Comparison of ENCODE assay signal across 11 mouse cellular contexts in the genomic region with DNA sequence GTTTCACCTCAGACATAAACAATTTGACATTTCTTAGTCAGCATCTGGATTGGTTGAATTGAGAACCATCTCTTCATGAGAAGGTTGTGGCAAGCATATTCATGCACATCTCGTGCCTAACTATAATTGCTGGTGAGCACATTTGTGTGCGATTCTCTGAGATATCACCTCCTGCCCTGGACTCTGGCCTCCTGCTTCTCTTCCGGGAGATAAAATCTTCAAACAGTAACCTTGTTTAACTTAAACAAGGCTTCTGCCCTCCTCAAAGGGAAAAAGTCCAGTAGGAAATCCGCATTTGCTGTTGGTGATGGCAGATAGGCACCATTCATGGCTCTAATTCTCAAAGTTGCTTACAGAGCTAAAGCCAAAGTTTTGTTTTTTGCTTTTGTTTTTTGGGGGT.
"Had no signal": no experiment of that assay in that cellular context is flagged by ENCODE, and none has a peak within 500 bp of the region (broad histone marks: within the 10 kb centered on the region; RNA-seq: fewer than 3 reads in every experiment).

No protein-coding gene starts in this region.

- H3K27ac ChIP-seq: layer of hippocampus, adult 2 months; left cerebral cortex, adult 2 months; limb, embryonic 10.5 days; lung, embryonic 15.5 days; midbrain, embryonic 13.5 days had no signal

- H3K4me2 ChIP-seq: lung, embryonic 15.5 days; midbrain, embryonic 13.5 days had no signal

- DNase-seq: kidney, adult 11 months; kidney, postnatal 10 days; kidney, postnatal 4 days; right cerebral cortex, adult 18-20 months; right cerebral cortex, postnatal 25 days; thymus, postnatal 36 days had no signal

- H3K9ac ChIP-seq: lung, embryonic 15.5 days; midbrain, embryonic 13.5 days had no signal

- H3K36me3 ChIP-seq: limb, embryonic 10.5 days; lung, embryonic 15.5 days; midbrain, embryonic 13.5 days had no signal

- H3K4me1 ChIP-seq: midbrain, embryonic 13.5 days had no signal

- H3K4me3 ChIP-seq: layer of hippocampus, adult 2 months; left cerebral cortex, adult 2 months; limb, embryonic 10.5 days; lung, embryonic 15.5 days; midbrain, embryonic 13.5 days had no signal

- ATAC-seq: midbrain, embryonic 13.5 days had no signal

- H3K9me3 ChIP-seq: limb, embryonic 10.5 days; lung, embryonic 15.5 days; midbrain, embryonic 13.5 days had no signal

- H3K27me3 ChIP-seq: lung, embryonic 15.5 days; midbrain, embryonic 13.5 days had no signal
